Mouse (Mus musculus): ENCODE data around the gene Cebpz. TPM values are rescaled to one million over a fixed set of nuclear protein-coding genes. Genes with fewer than 3 reads are reported as not detected.
A peak's percentile ranks its signal among the peaks of the same experiment; 100 is the strongest.

Cebpz gene
- polyA plus RNA-seq (2015; fragmentation: Nextera tagmentation; extraction: Ambion mirVana) = 54.2 and 65.3 TPM in 2 replicates

- H3K4me3 ChIP-seq (replicated peaks) = peak within 1 kb of the TSS; percentile 81
- ATAC-seq = peak; percentile 100
- peaks cover 14% of the 10 kb centered on the region; the same call in 1 of the 2 replicates for H3K4me1 ChIP-seq (replicated peaks)
- 0 out of 2 replicates have a peak within 1 kb of the TSS, but pooled peaks have one; percentile 44 for H3K27ac ChIP-seq
- H3K36me3 ChIP-seq = peaks cover 11% of the 10 kb centered on the region
- peak within 1 kb of the TSS; percentile 80 for H3K4me2 ChIP-seq (replicated peaks)
- no peaks in the 10 kb centered on the region for H3K27me3 ChIP-seq (replicated peaks)
- peak within 1 kb of the TSS; percentile 73 for H3K9ac ChIP-seq
- H3K9me3 ChIP-seq = no peaks in the 10 kb centered on the region
- WGBS = under 1% methylated on average over 45 of the region's 45 CpGs
These were observed at the start of gene Cebpz, which contains the start of gene Ndufaf7 for GRCm38 (mm10) chr17:78936466-78937228. Cebpz (minus strand) TSS chr17:78937066. Ndufaf7 (plus strand) TSS chr17:78937136.

- H3K4me3 ChIP-seq (replicated peaks) = no peak overlapping the region
- no peaks in the 10 kb centered on the region for H3K9me3 ChIP-seq
- no peak overlapping the region for H3K4me2 ChIP-seq (replicated peaks)
- no peaks in the 10 kb centered on the region for H3K4me1 ChIP-seq (replicated peaks)
- H3K36me3 ChIP-seq = 0 out of 2 replicates have a peak, but pooled peaks cover 5% of the 10 kb centered on the region
- no peaks in the 10 kb centered on the region for H3K27me3 ChIP-seq (replicated peaks)
- no peak overlapping the region for H3K9ac ChIP-seq
- ATAC-seq = no peak
- WGBS = 87% methylated on average over 3 of the region's 3 CpGs
- H3K27ac ChIP-seq = no peak overlapping the region
These were observed 46.9 kb upstream of the Cebpz start for GRCm38 (mm10) chr17:78983736-78984135.

- H3K36me3 ChIP-seq = 0 out of 2 replicates have a peak, but pooled peaks cover 5% of the 10 kb centered on the region
These were observed 46.3 kb upstream of the Cebpz start for GRCm38 (mm10) chr17:78983166-78983565.

GRCm38 (mm10) chr17:78968500-78968899 lies 31.6 kb upstream of the Cebpz start:
- Histone ChIP-seq H3K4me1 (replicated peaks) (no peaks in the 10 kb centered on the region), H3K4me2 (replicated peaks) (no peak overlapping the region), H3K27me3 (replicated peaks) (no peaks in the 10 kb centered on the region), H3K36me3 (0 out of 2 replicates have a peak, but pooled peaks cover 6% of the 10 kb centered on the region), H3K9me3 (no peaks in the 10 kb centered on the region), H3K27ac (no peak overlapping the region), H3K4me3 (replicated peaks) (no peak overlapping the region), H3K9ac (no peak overlapping the region)
- WGBS = 77% methylated on average over 3 of the region's 3 CpGs
- no peak for ATAC-seq

More at GRCm38 (mm10) chr17:78983166-78983565, 46.3 kb upstream of the Cebpz start:
- Histone ChIP-seq H3K9me3 (no peaks in the 10 kb centered on the region), H3K4me1 (replicated peaks) (no peaks in the 10 kb centered on the region), H3K27me3 (replicated peaks) (no peaks in the 10 kb centered on the region), H3K4me2 (replicated peaks) (no peak overlapping the region), H3K27ac (no peak overlapping the region), H3K9ac (no peak overlapping the region), H3K4me3 (replicated peaks) (no peak overlapping the region)
- no peak for ATAC-seq
- 93% methylated on average over 8 of the region's 8 CpGs for WGBS

- no peak overlapping the region for H3K27ac ChIP-seq
- no peak overlapping the region for H3K4me3 ChIP-seq (replicated peaks)
- no peaks in the 10 kb centered on the region for H3K9me3 ChIP-seq
- H3K27me3 ChIP-seq (replicated peaks) = no peaks in the 10 kb centered on the region
- no peaks in the 10 kb centered on the region for H3K4me1 ChIP-seq (replicated peaks)
- 90% methylated on average over 11 of the region's 11 CpGs for WGBS
- peaks cover 12% of the 10 kb centered on the region for H3K36me3 ChIP-seq
- no peak for ATAC-seq
- no peak overlapping the region for H3K4me2 ChIP-seq (replicated peaks)
- H3K9ac ChIP-seq = no peak overlapping the region
These were observed 29.4 kb upstream of the Cebpz start for GRCm38 (mm10) chr17:78966092-78966883.

GRCm38 (mm10) chr17:78964387-78964786 lies 27.5 kb upstream of the Cebpz start:
- H3K4me3 ChIP-seq (replicated peaks) = no peak overlapping the region
- H3K9ac ChIP-seq = no peak overlapping the region
- no peaks in the 10 kb centered on the region for H3K9me3 ChIP-seq
- no peak for ATAC-seq
- peaks cover 14% of the 10 kb centered on the region for H3K36me3 ChIP-seq
- WGBS = 83% methylated on average over 1 of the region's 1 CpGs
- no peaks in the 10 kb centered on the region for H3K4me1 ChIP-seq (replicated peaks)
- no peak overlapping the region for H3K27ac ChIP-seq
- H3K27me3 ChIP-seq (replicated peaks) = no peaks in the 10 kb centered on the region
- no peak overlapping the region for H3K4me2 ChIP-seq (replicated peaks)

GRCm38 (mm10) chr17:78959473-78959872 lies 22.6 kb upstream of the Cebpz start:
- no peak for ATAC-seq
- 71% methylated on average over 6 of the region's 6 CpGs for WGBS
- H3K9ac ChIP-seq = no peak overlapping the region
- no peak overlapping the region for H3K4me2 ChIP-seq (replicated peaks)
- no peak overlapping the region for H3K27ac ChIP-seq
- no peaks in the 10 kb centered on the region for H3K4me1 ChIP-seq (replicated peaks)
- no peak overlapping the region for H3K4me3 ChIP-seq (replicated peaks)
- H3K9me3 ChIP-seq = no peaks in the 10 kb centered on the region
- no peaks in the 10 kb centered on the region for H3K27me3 ChIP-seq (replicated peaks)
- peaks cover 20% of the 10 kb centered on the region for H3K36me3 ChIP-seq

GRCm38 (mm10) chr17:78953240-78953639 lies 16.4 kb upstream of the Cebpz start:
- WGBS = 71% methylated on average over 8 of the region's 8 CpGs

GRCm38 (mm10) chr17:78952070-78952469 lies 15.2 kb upstream of the Cebpz start:
- Histone ChIP-seq H3K9ac (no peak overlapping the region), H3K4me1 (replicated peaks) (no peaks in the 10 kb centered on the region), H3K4me2 (replicated peaks) (no peak overlapping the region), H3K36me3 (peaks cover 24% of the 10 kb centered on the region), H3K27ac (no peak overlapping the region), H3K4me3 (replicated peaks) (no peak overlapping the region), H3K27me3 (replicated peaks) (no peaks in the 10 kb centered on the region), H3K9me3 (no peaks in the 10 kb centered on the region)
- 83% methylated on average over 5 of the region's 5 CpGs for WGBS
- no peak for ATAC-seq

More at GRCm38 (mm10) chr17:78953240-78953639, 16.4 kb upstream of the Cebpz start:
- no peaks in the 10 kb centered on the region for H3K4me1 ChIP-seq (replicated peaks)
- peaks cover 24% of the 10 kb centered on the region for H3K36me3 ChIP-seq
- no peak overlapping the region for H3K9ac ChIP-seq
- H3K27ac ChIP-seq = no peak overlapping the region
- no peak overlapping the region for H3K4me2 ChIP-seq (replicated peaks)
- ATAC-seq = no peak
- H3K27me3 ChIP-seq (replicated peaks) = no peaks in the 10 kb centered on the region
- no peak overlapping the region for H3K4me3 ChIP-seq (replicated peaks)
- H3K9me3 ChIP-seq = no peaks in the 10 kb centered on the region

GRCm38 (mm10) chr17:78951225-78951624 lies 14.4 kb upstream of the Cebpz start:
- Histone ChIP-seq H3K9ac (no peak overlapping the region), H3K4me2 (replicated peaks) (no peak overlapping the region), H3K4me1 (replicated peaks) (no peaks in the 10 kb centered on the region), H3K9me3 (no peaks in the 10 kb centered on the region), H3K4me3 (replicated peaks) (no peak overlapping the region), H3K27me3 (replicated peaks) (no peaks in the 10 kb centered on the region), H3K27ac (no peak overlapping the region), H3K36me3 (peaks cover 27% of the 10 kb centered on the region)
- 96% methylated on average over 5 of the region's 5 CpGs for WGBS
- ATAC-seq = no peak

GRCm38 (mm10) chr17:78942579-78942978 lies 5.7 kb upstream of the Cebpz start:
- Histone ChIP-seq H3K27ac (no peak overlapping the region), H3K4me3 (replicated peaks) (no peak overlapping the region), H3K9me3 (no peaks in the 10 kb centered on the region)

GRCm38 (mm10) chr17:78938927-78939326 lies 2.1 kb upstream of the Cebpz start:
- no peaks in the 10 kb centered on the region for H3K27me3 ChIP-seq (replicated peaks)
- ATAC-seq = no peak
- WGBS = 89% methylated on average over 4 of the region's 4 CpGs
- no peak overlapping the region for H3K27ac ChIP-seq
- H3K9ac ChIP-seq = no peak overlapping the region
- H3K36me3 ChIP-seq = peaks cover 8% of the 10 kb centered on the region
- H3K4me1 ChIP-seq (replicated peaks) = peaks cover 14% of the 10 kb centered on the region; the same call in 1 of the 2 replicates
- H3K4me3 ChIP-seq (replicated peaks) = no peak overlapping the region
- no peaks in the 10 kb centered on the region for H3K9me3 ChIP-seq
- H3K4me2 ChIP-seq (replicated peaks) = no peak overlapping the region

More at GRCm38 (mm10) chr17:78942579-78942978, 5.7 kb upstream of the Cebpz start:
- no peak for ATAC-seq
- 55% methylated on average over 11 of the region's 11 CpGs for WGBS
- Histone ChIP-seq H3K4me1 (replicated peaks) (0 out of 2 replicates have a peak, but pooled peaks cover 3% of the 10 kb centered on the region), H3K9ac (no peak overlapping the region), H3K27me3 (replicated peaks) (no peaks in the 10 kb centered on the region), H3K36me3 (peaks cover 8% of the 10 kb centered on the region; the same call in 1 of the 2 replicates), H3K4me2 (replicated peaks) (no peak overlapping the region)
